Mouse (Mus musculus) gastrocnemius, adult 8-10 months (tissue): Measurements from ENCODE around the gene Vegfd. TPM values are rescaled to one million over a fixed set of nuclear protein-coding genes. Genes with fewer than 3 reads are reported as not detected.

Experiments
- DNase-seq, 2 experiments: peaks; one replicate each; pipeline ENCODE4 v3.0.0; 2022; ENCODE audit warnings: low spot score in 2 of 2
- total RNA-seq, 4 experiments: library from RNA; stranded (reverse); gene quantifications; 2 replicates each; pipeline ENCODE4 v1.2.4; 2022

The Vegfd gene
- total RNA-seq, result 1 to 10 TPM; 2.5 to 3.5 (median 2.8) TPM

DNA sequence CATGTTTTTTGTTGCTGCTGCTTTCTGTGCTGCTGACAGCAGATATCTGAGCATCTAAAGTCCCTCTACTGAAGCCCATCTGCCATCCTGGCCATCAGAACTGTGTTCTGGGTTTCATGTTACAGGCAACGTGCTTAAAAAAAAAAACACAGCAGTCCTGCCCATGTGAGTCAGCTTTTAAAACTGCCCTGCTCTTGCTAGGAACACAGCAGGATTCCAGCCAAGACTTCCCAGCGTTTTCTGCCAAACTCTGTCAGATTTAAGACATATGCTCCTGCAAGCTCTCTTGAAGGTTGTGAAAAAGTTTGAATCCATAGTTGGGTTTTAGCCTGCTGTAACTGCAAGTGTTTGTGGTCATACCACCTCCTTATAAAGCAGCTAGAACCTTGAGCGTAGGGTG is at the start of gene Vegfd:
Gene Vegfd (plus strand): TSS at position 298 of the 400 bp plus-strand sequence.
- peak; percentile 35 to 41 for DNase-seq

GRCm38 (mm10) chrX:164323391-164323913 is 49.7 kb upstream of the Vegfd start:
- DNase-seq, result no peak

GRCm38 (mm10) chrX:164330351-164330750 is 42.8 kb upstream of the Vegfd start:
- DNase-seq, result no peak

DNA sequence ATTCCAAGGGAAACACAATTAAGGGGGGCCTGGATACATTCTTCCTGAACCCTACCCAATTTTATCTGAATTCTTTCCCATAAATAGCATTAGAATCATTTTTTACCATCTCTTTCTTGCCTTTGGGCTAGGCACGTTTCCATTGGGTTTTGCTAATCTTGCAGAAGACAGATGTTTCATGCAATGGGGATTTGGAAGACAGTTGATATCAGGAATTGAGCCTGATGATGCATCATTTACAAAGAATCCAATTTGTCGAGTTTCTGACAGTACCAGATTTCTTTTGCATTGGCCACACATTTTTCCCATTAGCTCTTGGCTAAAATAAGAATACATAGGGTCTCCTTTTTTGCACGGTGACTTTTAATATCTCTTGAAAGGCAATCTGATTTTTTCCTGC is 42.4 kb upstream of the Vegfd start:
- no peak for DNase-seq

DNA sequence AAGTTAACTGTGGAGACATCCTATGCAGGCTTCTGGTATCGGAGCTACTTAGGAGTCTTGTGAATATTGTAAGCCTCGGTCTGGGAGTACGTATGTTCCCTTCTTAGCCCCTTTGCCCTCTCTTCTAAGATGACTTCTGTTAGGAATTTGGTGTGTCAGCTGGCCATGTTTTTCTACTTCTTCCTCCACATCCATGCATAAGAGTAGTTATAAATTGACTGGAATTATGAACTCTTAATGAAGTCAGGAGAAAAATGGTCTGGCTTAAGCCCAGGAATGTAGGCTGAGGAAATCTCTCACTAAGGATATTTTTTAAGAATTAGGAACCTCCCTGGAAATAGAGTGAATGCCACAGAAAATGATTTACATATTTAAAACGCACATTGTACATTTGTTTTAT is 34.6 kb upstream of the Vegfd start:
- no peak for DNase-seq

- DNase-seq, result no peak
Observed at GRCm38 (mm10) chrX:164345359-164345938, 27.7 kb upstream of the Vegfd start.

DNA sequence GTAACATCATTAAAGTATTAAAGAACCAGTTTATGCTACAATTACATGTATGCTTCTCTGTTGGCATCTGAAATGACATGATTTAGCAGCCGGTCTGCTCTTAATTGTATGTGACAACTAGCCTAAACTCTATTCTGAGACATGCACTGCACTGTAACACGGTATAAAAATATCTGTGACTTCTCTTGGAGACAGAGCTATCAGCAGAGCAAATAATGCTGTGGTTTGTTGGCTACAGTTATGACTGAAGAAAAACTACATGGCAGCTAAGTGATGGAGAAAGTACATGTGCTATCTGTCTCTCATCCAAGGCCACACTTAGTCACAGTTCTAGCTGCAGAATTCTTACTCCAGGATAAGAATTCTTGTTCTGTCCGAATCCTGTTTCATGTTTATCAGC is 24.2 kb upstream of the Vegfd start:
- no peak for DNase-seq

DNA sequence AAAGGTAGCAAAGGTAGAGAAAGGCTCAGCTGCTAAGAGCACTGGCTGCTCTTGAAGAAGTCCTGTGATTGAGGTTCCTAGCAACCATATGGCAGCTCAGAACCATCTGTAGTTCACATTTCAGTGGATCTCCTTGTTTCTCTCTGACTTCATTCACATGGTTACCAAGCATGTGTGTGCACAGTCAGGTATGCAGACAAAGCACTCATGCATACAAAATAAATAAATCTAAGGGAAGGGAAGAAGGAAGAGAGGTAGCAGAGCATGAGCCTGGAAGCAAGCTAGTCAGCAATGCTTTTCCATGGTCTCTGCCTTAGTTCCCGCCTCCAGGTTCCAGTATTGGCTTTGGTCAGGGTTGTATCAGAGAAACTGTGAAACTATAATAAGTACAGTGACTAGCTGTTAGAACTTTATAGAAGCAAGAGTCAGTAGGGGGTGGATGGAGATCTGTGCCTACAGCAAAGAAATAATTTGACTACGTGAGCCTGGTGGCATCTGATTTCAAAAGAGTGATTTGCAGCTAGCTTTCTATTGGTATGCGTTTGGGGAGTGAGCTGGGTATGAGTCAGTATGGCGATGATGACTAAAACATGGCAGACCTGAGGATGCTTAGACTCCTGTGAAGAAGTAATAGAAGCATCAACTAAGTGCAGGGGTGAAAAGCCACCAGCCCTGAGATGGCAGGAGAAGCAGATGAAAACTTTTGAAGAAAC is 7.9 kb upstream of the Vegfd start:
- DNase-seq, result no peak

- no peak for DNase-seq
Observed at GRCm38 (mm10) chrX:164370576-164370975, 2.6 kb upstream of the Vegfd start.

- no peak for DNase-seq
Observed at GRCm38 (mm10) chrX:164374586-164374985, 1.4 kb downstream of the Vegfd start.

DNA sequence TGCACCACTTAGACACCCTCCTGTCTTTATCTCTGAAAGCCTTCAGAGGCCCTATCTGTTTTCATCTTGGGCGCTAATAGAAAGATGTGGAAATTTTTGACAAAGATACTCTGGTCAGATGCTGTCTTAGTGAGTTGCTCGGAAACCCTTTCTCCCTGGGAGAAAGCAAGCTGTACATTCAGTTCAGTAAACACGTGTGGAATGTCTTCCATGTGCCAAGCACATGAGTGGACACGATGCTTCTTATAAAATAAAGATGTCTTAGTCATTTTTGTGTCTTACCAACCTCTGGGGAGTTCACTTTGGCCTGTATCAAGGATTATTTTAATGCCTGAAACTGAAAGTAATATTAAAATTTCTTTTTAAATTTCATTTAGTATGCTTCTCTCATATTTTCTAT is 6.5 kb downstream of the Vegfd start:
- no peak for DNase-seq

DNA sequence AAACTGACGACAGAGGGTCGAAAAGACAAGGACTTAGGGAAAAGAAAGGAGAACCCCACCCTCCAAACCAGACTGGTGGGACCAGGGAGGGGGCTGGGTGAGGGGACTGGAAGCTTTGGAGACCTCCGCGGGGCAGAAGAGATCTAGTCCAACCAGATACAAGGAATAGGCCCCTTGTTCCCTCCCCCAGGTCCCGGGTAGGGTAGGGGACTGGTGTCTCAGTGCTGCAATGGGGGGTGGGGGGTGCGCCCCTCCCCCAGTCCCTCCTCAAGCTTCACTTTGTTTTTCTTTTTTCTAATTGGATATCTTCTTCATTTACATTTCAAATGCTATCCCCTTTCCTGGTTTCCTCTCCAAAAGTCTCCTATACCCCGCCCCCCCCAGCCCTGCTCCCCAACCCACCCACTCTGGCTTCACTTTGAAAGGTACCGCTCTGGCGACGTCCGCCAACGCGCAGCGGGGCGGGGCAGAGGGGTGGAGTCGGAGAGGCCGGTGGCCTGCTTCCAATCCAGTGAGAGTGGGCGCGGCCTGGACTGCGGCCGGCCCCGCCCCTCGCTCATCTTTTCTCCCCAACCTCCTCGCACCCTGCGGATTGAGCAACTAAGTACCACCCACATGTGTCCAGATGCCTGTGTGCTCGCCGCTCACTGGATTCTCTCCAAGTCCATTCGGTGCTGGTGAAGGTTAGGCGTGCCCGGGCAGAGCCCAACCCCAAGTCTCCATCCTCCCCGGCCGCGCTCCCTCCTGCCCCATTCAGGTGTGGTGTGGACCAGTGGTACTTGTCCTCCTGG is 8.6 kb downstream of the Vegfd start:
- peak; percentile 52 to 64 for DNase-seq

DNA sequence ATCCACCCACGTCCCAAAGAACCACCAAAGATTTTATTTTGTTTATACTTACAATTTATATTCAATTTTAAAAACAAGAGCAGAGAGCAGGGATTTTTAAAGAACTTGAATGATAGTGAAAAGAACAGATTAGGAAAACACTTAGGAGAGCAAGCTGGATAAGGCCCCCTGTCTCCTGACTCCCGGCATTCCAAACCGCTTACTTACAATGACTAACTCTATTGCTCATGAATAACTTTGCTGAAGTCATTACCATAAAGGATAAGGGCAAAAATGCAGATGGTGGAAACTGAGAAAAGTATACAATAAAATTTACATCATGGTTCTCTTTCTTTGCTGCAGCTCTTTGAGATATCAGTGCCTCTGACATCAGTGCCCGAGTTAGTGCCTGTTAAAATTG is 20.9 kb downstream of the Vegfd start:
- DNase-seq, result no peak

DNA sequence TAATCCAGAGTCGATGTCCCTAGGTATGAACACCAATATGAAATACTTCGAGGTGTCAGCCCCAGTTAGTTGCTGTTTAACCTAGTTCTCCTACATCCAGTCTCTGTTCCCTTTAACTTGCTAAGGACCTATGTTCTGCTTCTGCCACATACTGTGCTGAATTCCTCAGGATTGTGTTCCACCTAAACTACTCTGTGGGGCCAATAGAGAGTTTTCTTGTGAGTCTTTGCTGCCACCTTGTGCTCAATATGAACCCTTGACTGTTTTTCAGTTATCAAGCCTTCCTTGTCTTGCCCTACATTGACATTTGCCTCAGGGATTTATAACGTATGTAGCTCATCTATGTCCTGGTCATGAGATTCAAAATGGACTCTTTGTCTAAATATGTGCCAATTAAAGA is 25.3 kb downstream of the Vegfd start:
- no peak for DNase-seq

- no peak for DNase-seq
Observed at GRCm38 (mm10) chrX:164405080-164405649, 32.0 kb downstream of the Vegfd start.

GRCm38 (mm10) chrX:164406133-164407022 is 33.2 kb downstream of the Vegfd start:
- DNase-seq, result no peak

DNA sequence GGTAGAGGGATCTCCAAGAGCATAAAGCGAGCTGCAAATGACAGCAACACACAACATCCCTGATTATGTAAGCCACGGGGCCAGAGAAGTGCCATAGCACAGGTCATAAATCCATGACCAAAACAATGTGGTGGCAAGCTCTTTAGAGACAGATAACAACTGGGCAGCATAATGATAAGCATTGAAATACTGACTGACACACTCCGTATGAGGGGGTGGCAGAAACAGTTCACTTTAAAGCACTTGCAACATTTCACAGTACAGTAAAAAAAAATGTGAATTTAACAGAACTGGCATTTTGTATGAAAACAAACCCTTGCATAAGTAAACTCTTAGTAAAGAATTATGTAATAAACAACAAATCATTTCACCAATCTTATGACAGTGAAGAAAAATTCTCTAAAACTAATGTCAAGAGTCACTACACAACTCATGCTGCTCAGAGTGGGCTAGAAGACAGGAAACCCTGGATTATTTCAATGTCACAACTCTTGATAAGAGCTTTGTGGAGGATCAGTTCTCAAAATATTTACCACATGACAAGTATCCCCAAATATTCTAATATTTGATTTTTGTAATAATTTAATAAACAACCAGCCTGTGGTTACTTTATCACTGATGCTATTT is 35.2 kb downstream of the Vegfd start:
- no peak for DNase-seq

- no peak for DNase-seq
Observed at GRCm38 (mm10) chrX:164410562-164410961, 37.4 kb downstream of the Vegfd start.

DNA sequence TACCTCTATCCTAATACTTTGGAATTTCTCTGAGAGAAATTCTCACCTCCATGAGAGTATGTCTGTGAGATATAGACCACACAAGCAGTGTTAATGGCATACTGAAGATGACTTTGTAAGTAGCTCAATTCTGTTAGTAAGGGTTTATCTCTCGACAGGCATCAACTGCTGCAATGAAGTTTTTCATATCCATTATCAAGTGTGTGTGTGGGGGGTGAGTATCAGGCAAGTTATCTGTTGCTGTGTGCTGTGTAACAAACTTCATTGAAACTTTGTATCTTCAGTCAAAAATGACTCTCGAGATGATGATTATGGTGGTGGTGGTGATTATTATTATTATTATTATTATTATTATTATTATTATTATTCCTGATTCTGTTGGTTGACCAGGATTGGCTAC is 43.6 kb downstream of the Vegfd start:
- no peak for DNase-seq

GRCm38 (mm10) chrX:164418008-164418407 is 44.8 kb downstream of the Vegfd start:
- no peak for DNase-seq
